Mouse (Mus musculus): ENCODE data around the gene Ubac2. TPM values are rescaled to one million over a fixed set of nuclear protein-coding genes. Genes with fewer than 3 reads are reported as not detected.

The Ubac2 gene
- total and polyA plus RNA-seq, 3 experiments: 32.8 to 40.1 (median 35.5) TPM

GRCm38 (mm10) chr14:122034451-122034850 lies 156.0 kb downstream of the Ubac2 start, which contains the start of gene Timm8a2:
Gene Timm8a2 (plus strand): TSS chr14:122034674.
- H3K27me3 ChIP-seq (replicated peaks): no peaks in the 10 kb centered on the region
- peaks cover 2 to 17% of the 10 kb centered on the region in 2 experiments for H3K4me1 ChIP-seq (ENCODE audit: control insufficient read depth in 1 of 2, insufficient read depth in 2 of 2)
- in situ Hi-C loops (cut with MboI; ENCODE audit: low pct_ligation_motif_present, low pct_unique_long_range_greater_than_20kb, low sequenced_read_pairs) (no loop called here), dilution Hi-C loops (cut with MboI; ENCODE audit: extremely low pct_ligation_motif_present, extremely low pct_unique_long_range_greater_than_20kb, low sequenced_read_pairs) (no loop called here)
- no peak within 1 kb of the TSS for H3K9ac ChIP-seq (ENCODE audit: insufficient read depth, low read depth)
- H3K79me2 ChIP-seq (replicated peaks; ENCODE audit: control insufficient read depth, extremely low read depth, insufficient read depth, poor library complexity, severe bottlenecking): no peaks in the 10 kb centered on the region
- no peak within 1 kb of the TSS for H3K27ac ChIP-seq (ENCODE audit: insufficient read depth, low read depth)
- DNase-seq (ENCODE audit: extremely low read depth): no peak
- TF ChIP-seq IRF4 (IDR thresholded peaks at IDR 0.05; ENCODE audit: low read depth, low read length): no peak
- no peak for TF ChIP-seq BHLHE40 (IDR thresholded peaks at IDR 0.05; ENCODE audit: low read depth, low read length)
- no peak for TF ChIP-seq POLR2A (IDR thresholded peaks at IDR 0.05; ENCODE audit: low read depth, low read length)
- TF ChIP-seq JUN (IDR thresholded peaks at IDR 0.05; ENCODE audit: insufficient read depth, low read depth, low read length): no peak
- TF ChIP-seq ELF1 (IDR thresholded peaks at IDR 0.05; ENCODE audit: low read depth, low read length): no peak
- TF ChIP-seq MYC (IDR thresholded peaks at IDR 0.05; ENCODE audit: low read depth, low read length): no peak
- TF ChIP-seq KAT2A (IDR thresholded peaks at IDR 0.05; ENCODE audit: insufficient replicate concordance, low read length): no peak
- no peak for TF ChIP-seq MAFK (IDR thresholded peaks at IDR 0.05; ENCODE audit: insufficient replicate concordance, low read length)
- no peak for TF ChIP-seq TBP (conservative IDR thresholded peaks at IDR 0.05; ENCODE audit: low read depth, low read length)
- TF ChIP-seq E2F4 (IDR thresholded peaks at IDR 0.05; ENCODE audit: insufficient replicate concordance, low read depth, low read length): no peak
- no peak for TF ChIP-seq ZKSCAN1 (IDR thresholded peaks at IDR 0.05; ENCODE audit: borderline replicate concordance, low read depth, low read length)
- TF ChIP-seq EP300 (IDR thresholded peaks at IDR 0.05; ENCODE audit: low read length): no peak
- no peak for TF ChIP-seq POLR2AphosphoS2 (IDR thresholded peaks at IDR 0.05; ENCODE audit: low read depth, low read length)
- TF ChIP-seq GABPA (IDR thresholded peaks at IDR 0.05; ENCODE audit: insufficient replicate concordance, low read depth, low read length): no peak
- no peak within 1 kb of the TSS for H3K4me3 ChIP-seq (replicated peaks in 1 of 3; ENCODE audit: low read depth in 2 of 3, low read length in 2 of 3, poor library complexity in 1 of 3)
- no peak within 1 kb of the TSS for H3K4me2 ChIP-seq (ENCODE audit: insufficient read depth, low read depth, poor library complexity, severe bottlenecking)
- peaks cover 8% of the 10 kb centered on the region for H3K9me3 ChIP-seq (replicated peaks; ENCODE audit: low read length)
- no peaks in the 10 kb centered on the region for H3K36me3 ChIP-seq (replicated peaks in 1 of 2; ENCODE audit: control insufficient read depth in 1 of 2, insufficient read depth in 1 of 2, low read length in 1 of 2)

GRCm38 (mm10) chr14:122035181-122035580 lies 156.8 kb downstream of the Ubac2 start:
- H3K4me3 ChIP-seq (replicated peaks in 1 of 3; ENCODE audit: low read depth in 2 of 3, low read length in 2 of 3, poor library complexity in 1 of 3): no peak overlapping the region

More at GRCm38 (mm10) chr14:122035181-122035580, 156.8 kb downstream of the Ubac2 start:
- no peaks in the 10 kb centered on the region for H3K27me3 ChIP-seq (replicated peaks)
- in situ Hi-C loops (cut with MboI; ENCODE audit: low pct_ligation_motif_present, low pct_unique_long_range_greater_than_20kb, low sequenced_read_pairs): no loop called here
- peaks cover 8% of the 10 kb centered on the region for H3K9me3 ChIP-seq (replicated peaks; ENCODE audit: low read length)
- H3K9ac ChIP-seq (ENCODE audit: insufficient read depth, low read depth): no peak overlapping the region
- peaks cover 0 to 10% of the 10 kb centered on the region in 2 experiments; a peak in 2 of 4 replicates for H3K4me1 ChIP-seq (ENCODE audit: control insufficient read depth in 1 of 2, insufficient read depth in 2 of 2)
- no peak overlapping the region for H3K4me2 ChIP-seq (ENCODE audit: insufficient read depth, low read depth, poor library complexity, severe bottlenecking)
- H3K79me2 ChIP-seq (replicated peaks; ENCODE audit: control insufficient read depth, extremely low read depth, insufficient read depth, poor library complexity, severe bottlenecking): no peaks in the 10 kb centered on the region
- H3K27ac ChIP-seq (ENCODE audit: insufficient read depth, low read depth): no peak overlapping the region
- H3K36me3 ChIP-seq (replicated peaks in 1 of 2; ENCODE audit: control insufficient read depth in 1 of 2, insufficient read depth in 1 of 2, low read length in 1 of 2): no peaks in the 10 kb centered on the region
- no peak for DNase-seq (ENCODE audit: extremely low read depth)
- dilution Hi-C loops (cut with MboI; ENCODE audit: extremely low pct_ligation_motif_present, extremely low pct_unique_long_range_greater_than_20kb, low sequenced_read_pairs): no loop called here
- TF ChIP-seq USF1 (IDR thresholded peaks at IDR 0.05; ENCODE audit: low read depth, low read length) (no peak), ELF1 (IDR thresholded peaks at IDR 0.05; ENCODE audit: low read depth, low read length) (no peak), JUND (conservative IDR thresholded peaks at IDR 0.05; ENCODE audit: low read depth, low read length) (no peak), E2F4 (IDR thresholded peaks at IDR 0.05; ENCODE audit: insufficient replicate concordance, low read depth, low read length) (no peak), ZC3H11A (IDR thresholded peaks at IDR 0.05; ENCODE audit: low read depth, low read length) (no peak), KAT2A (IDR thresholded peaks at IDR 0.05; ENCODE audit: insufficient replicate concordance, low read length) (no peak), RCOR1 (conservative IDR thresholded peaks at IDR 0.05; ENCODE audit: low read depth, low read length) (no peak), MAX (IDR thresholded peaks at IDR 0.05; ENCODE audit: low read length) (no peak), IRF4 (IDR thresholded peaks at IDR 0.05; ENCODE audit: low read depth, low read length) (no peak), NRF1 (IDR thresholded peaks at IDR 0.05; ENCODE audit: low read depth, low read length) (no peak), JUN (IDR thresholded peaks at IDR 0.05; ENCODE audit: insufficient read depth, low read depth, low read length) (no peak), CHD1 (IDR thresholded peaks at IDR 0.05; ENCODE audit: low read depth, low read length) (no peak), USF2 (conservative IDR thresholded peaks at IDR 0.05; ENCODE audit: low read depth, low read length) (no peak), MXI1 (IDR thresholded peaks at IDR 0.05; ENCODE audit: low read depth, low read length) (no peak), EP300 (IDR thresholded peaks at IDR 0.05; ENCODE audit: low read length) (no peak)

All from CH12.LX (cell line).